Mouse (Mus musculus): ENCODE measurements at regions not wholly inside any gene's neighbourhood (a gene's known extent, or its start where the extent isn't known, plus 50 kb on each side); places are given as distances from the start of the nearest gene placed in this dataset.

GRCm38 (mm10) chr13:28519383-28520126 is 262.2 kb downstream of the Gm11361 start:
- TF ChIP-seq ZNF384 (IDR thresholded peaks at IDR 0.05; ENCODE audit: low read depth, low read length) (no peak), CTCF (IDR thresholded peaks at IDR 0.05 in 2 of 3, conservative IDR thresholded peaks at IDR 0.05 in 1 of 3; ENCODE audit: control insufficient read depth in 1 of 3, insufficient read depth in 1 of 3, low read depth in 2 of 3, low read length in 3 of 3, poor library complexity in 1 of 3, severe bottlenecking in 1 of 3) (no peak), GATA1 (IDR thresholded peaks at IDR 0.05; ENCODE audit: low read depth, low read length) (no peak), POLR2A (IDR thresholded peaks at IDR 0.05; ENCODE audit: control insufficient read depth in 1 of 2, insufficient read depth in 1 of 2, low read depth in 1 of 2, low read length in 2 of 2, poor library complexity in 1 of 2) (no peak), SMC3 (IDR thresholded peaks at IDR 0.05; ENCODE audit: low read depth, low read length) (no peak), ETS1 (IDR thresholded peaks at IDR 0.05; ENCODE audit: low read depth, low read length) (no peak)

All from MEL (cell line).